Mouse (Mus musculus) effector memory CD4-positive, alpha-beta T cell, adult 5 months (primary cell): ENCODE results near the gene 1810049J17Rik. TPM values are rescaled to one million over a fixed set of nuclear protein-coding genes. Genes with fewer than 3 reads are reported as not detected.

Experiments used
- polyA plus RNA-seq: library from polyadenylated mRNA; unstranded; fragments of 100-300 nt; shearing (Covaris generic); gene quantifications from one replicate; pipeline ENCODE4 v1.2.1, GENCODE M21; 2017

Gene 1810049J17Rik
- polyA plus RNA-seq: 1.8 TPM

GRCm38 (mm10) chr15:12321788-12322621 lies at the start of gene 1810049J17Rik:
1810049J17Rik (minus strand) TSS chr15:12321899.

GRCm38 (mm10) chr15:12321091-12321787 lies 460 bp downstream of the 1810049J17Rik start, which contains the start of gene Golph3:
Golph3 (plus strand) TSS chr15:12321450.

Other genes starting within 250 kb of the 1810049J17Rik start
- gene Zfr, start 204.1 kb downstream of the 1810049J17Rik start, polyA plus RNA-seq: 158 TPM
- gene Mtmr12, start 116.9 kb downstream of the 1810049J17Rik start, polyA plus RNA-seq: 85.1 TPM
- 229 TPM for gene Golph3, start 449 bp downstream of the 1810049J17Rik start, polyA plus RNA-seq